Mouse (Mus musculus) erythroblast, embryonic 14.5 days (primary cell): ENCODE data around the gene Eri3. TPM values are rescaled to one million over a fixed set of nuclear protein-coding genes. Genes with fewer than 3 reads are reported as not detected.

Source experiments
- H3K27me3 ChIP-seq: 2 replicates; pipeline ENCODE4 v1.6.1; 2012; ENCODE audit warnings: inconsistent platforms; ENCODE audit not compliant: control insufficient read depth
- H3K36me3 ChIP-seq: 2 replicates; pipeline ENCODE4 v1.6.1; 2012; ENCODE audit warnings: mild to moderate bottlenecking, inconsistent platforms; ENCODE audit not compliant: control insufficient read depth
- H3K4me1 ChIP-seq: 2 replicates; pipeline ENCODE4 v1.6.1; 2012; ENCODE audit warnings: inconsistent platforms; ENCODE audit not compliant: control insufficient read depth
- H3K4me3 ChIP-seq: replicated peaks from 2 replicates; pipeline ENCODE3; 2012; ENCODE audit warnings: moderate library complexity, mild to moderate bottlenecking, inconsistent platforms
- H3K9me3 ChIP-seq: 2 replicates; pipeline ENCODE4 v1.6.1; 2012; ENCODE audit warnings: low read length, inconsistent platforms, mixed read lengths; ENCODE audit not compliant: control insufficient read depth
- GATA1 ChIP-seq: IDR thresholded peaks from 2 replicates; pipeline ENCODE4 v1.6.1; 2012; ENCODE audit warnings: low read length, inconsistent platforms, mixed read lengths
- TAL1 ChIP-seq: IDR thresholded peaks from 3 replicates; pipeline ENCODE4 v1.6.1; 2012; ENCODE audit warnings: low read length, inconsistent platforms, mixed read lengths
- polyA plus RNA-seq: library from polyadenylated mRNA; stranded (reverse); fragments of >175 nt; gene quantifications from 2 replicates; pipeline ENCODE4 v1.2.3, GENCODE M21; 2012

Eri3 gene
- polyA plus RNA-seq, 1 experiment: 18.1 TPM

DNA sequence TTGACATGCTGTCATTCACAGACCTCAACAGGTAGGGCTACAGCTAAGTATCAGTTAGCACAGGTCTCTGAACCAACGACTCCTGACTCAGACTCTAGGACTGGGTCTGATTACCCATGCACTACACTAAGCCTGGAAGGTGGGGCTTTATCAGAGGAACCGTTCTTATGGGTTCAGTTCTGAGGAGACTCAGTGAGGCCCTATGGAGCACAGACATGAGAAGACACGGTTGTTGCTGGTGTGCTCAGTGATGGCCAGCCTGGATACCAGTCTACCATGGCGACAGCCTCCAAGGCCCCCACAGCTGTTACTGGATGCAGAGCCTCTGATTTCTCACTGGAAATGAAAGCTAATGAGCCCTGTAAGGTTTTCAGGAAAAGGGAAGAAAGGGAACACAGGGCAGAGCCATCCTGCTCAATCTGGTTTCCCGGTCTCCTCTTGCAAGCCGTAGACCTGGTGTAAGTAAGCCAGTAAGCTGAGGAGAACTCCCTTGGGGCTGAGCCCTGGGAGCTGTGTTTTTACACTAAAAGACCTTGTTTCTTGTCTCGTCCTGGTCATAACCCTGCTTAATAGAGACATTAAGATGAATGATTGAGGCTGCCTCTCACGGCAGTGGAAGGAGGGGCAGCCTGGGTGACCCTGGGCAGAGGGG, 10.7 kb upstream of the Eri3 start:
- peaks cover 6% of the 10 kb centered on the region for H3K27me3 ChIP-seq
- no peak overlapping the region for H3K4me3 ChIP-seq
- no peak for TF ChIP-seq GATA1
- TF ChIP-seq TAL1: no peak
- H3K36me3 ChIP-seq: no peaks in the 10 kb centered on the region
- H3K9me3 ChIP-seq: no peaks in the 10 kb centered on the region
- H3K4me1 ChIP-seq: no peaks in the 10 kb centered on the region

DNA sequence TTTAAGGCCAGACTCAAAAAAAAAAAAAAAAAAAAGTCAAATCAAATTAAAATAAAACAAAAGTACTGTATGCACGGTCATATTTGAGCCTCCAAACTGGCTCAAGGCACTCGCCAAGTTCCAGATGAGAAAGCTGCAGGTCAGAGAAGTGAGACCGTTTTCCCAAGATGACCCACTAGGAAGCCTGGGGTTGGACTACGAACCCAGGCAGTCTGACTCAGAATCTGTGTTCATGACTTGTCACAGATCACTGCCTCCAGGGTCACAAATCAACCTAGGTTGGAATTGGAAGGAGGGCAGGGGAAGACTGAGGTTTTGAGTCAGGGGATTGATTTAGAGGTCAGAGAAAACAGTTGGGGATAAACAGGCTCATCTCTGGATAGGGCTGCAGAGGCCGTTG, 9.6 kb upstream of the Eri3 start:
- Histone ChIP-seq H3K4me3 (no peak overlapping the region), H3K27me3 (peaks cover 6% of the 10 kb centered on the region), H3K9me3 (no peaks in the 10 kb centered on the region), H3K36me3 (no peaks in the 10 kb centered on the region), H3K4me1 (no peaks in the 10 kb centered on the region; the same call in 1 of the 2 replicates)
- no peak for TF ChIP-seq GATA1
- no peak for TF ChIP-seq TAL1

DNA sequence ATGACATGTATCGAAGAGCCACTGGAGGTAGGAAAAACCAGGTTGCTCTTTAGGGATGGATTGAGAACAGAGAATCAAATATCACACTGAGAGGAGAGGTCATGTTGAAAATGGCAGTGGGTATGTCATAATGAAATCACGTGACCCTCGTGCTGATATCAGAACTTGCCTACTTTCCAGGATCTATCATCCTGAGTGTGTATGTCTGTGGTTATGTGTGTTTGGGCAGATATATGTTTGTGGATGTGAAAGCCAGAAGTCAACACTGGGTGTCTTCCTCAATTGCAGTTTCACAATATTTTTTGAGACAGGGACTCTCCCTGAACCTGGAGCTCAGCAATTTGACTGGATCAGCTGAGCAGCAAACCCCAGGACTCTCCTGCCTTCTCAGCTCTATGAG, 4.7 kb upstream of the Eri3 start:
- no peaks in the 10 kb centered on the region for H3K36me3 ChIP-seq
- H3K9me3 ChIP-seq: no peaks in the 10 kb centered on the region
- peaks cover 12% of the 10 kb centered on the region for H3K4me1 ChIP-seq
- peaks cover 3% of the 10 kb centered on the region for H3K27me3 ChIP-seq
- TF ChIP-seq TAL1: no peak
- no peak for TF ChIP-seq GATA1
- H3K4me3 ChIP-seq: no peak overlapping the region

DNA sequence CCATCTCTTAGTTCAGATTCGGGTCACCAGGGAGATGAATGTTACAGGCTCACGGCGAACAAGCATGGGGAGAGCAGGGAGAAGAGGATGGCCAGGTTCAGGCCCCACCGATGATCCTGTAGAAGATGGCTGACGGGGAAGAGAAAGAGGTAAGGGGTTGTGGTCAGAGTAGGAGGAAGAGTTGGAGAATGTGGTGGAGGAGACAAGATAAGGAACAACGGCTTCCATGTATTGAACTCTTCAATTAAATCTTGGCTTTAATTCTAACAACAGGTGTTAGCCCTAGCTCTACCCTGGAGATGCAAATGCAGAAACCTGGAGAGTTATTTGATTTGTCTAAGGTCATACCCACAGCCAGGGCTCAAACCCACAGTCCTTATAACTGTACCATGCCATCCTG, 3.5 kb upstream of the Eri3 start:
- no peaks in the 10 kb centered on the region for H3K9me3 ChIP-seq
- no peaks in the 10 kb centered on the region for H3K36me3 ChIP-seq
- H3K27me3 ChIP-seq: peaks cover 3% of the 10 kb centered on the region
- H3K4me3 ChIP-seq: no peak overlapping the region
- peaks cover 21% of the 10 kb centered on the region for H3K4me1 ChIP-seq
- TF ChIP-seq GATA1 (no peak), TAL1 (no peak)

DNA sequence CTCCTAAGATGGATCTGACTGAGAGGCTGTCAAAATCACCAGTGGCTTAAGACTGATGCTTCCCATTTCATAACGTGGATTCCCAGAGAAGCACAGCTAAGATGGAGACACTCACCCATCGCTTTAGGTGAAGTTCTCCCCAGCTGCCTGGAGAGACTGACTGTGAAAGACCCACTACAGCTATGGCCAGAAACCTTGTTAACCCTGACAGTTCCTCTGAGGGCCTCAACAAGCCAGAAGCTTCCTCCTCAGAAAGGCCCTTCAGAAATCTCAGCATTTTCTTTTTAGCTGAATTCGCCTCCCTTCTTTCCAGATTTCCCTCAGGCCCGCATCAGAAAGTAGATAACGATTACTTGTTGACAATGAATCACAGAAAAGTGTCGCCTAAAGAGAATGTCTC, 589 bp upstream of the Eri3 start:
- peaks cover 21% of the 10 kb centered on the region for H3K4me1 ChIP-seq
- H3K36me3 ChIP-seq: no peaks in the 10 kb centered on the region; the same call in 1 of the 2 replicates
- peak overlapping the region; percentile 86 for H3K4me3 ChIP-seq
- TF ChIP-seq TAL1 (no peak), GATA1 (no peak)
- H3K27me3 ChIP-seq: no peaks in the 10 kb centered on the region
- no peaks in the 10 kb centered on the region for H3K9me3 ChIP-seq

- Histone ChIP-seq H3K36me3 (no peaks in the 10 kb centered on the region; the same call in 1 of the 2 replicates), H3K9me3 (no peaks in the 10 kb centered on the region), H3K4me3 (peak overlapping the region; percentile 86), H3K27me3 (no peaks in the 10 kb centered on the region), H3K4me1 (peaks cover 26% of the 10 kb centered on the region)
- TF ChIP-seq GATA1 (no peak), TAL1 (no peak)
These were observed 1.2 kb downstream of the Eri3 start for GRCm38 (mm10) chr4:117551144-117552000.

DNA sequence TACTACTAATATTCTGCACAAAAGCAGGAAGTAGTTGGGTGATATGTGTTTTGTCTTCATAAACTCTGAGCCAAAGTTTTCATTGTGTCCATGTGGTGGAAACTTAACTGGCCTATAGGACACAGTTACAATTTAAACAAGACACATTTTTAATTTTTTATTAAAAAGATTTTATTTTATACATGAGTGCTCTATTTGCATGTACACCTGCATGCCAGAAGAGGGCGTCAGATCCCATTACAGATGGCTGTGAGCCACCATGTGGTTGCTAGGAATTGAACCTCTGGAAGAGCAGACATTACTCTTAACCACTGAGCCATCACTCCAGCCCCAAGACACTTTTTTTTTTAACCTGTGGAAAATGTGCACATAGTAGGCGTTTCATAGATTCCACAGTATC, 5.3 kb downstream of the Eri3 start:
- Histone ChIP-seq H3K9me3 (no peaks in the 10 kb centered on the region), H3K4me3 (no peak overlapping the region), H3K4me1 (peaks cover 15% of the 10 kb centered on the region), H3K27me3 (no peaks in the 10 kb centered on the region), H3K36me3 (peaks cover 10% of the 10 kb centered on the region)
- TF ChIP-seq TAL1 (no peak), GATA1 (no peak)

GRCm38 (mm10) chr4:117556372-117556771, 6.2 kb downstream of the Eri3 start:
- TF ChIP-seq TAL1 (no peak), GATA1 (no peak)
- H3K36me3 ChIP-seq: peaks cover 10% of the 10 kb centered on the region

DNA sequence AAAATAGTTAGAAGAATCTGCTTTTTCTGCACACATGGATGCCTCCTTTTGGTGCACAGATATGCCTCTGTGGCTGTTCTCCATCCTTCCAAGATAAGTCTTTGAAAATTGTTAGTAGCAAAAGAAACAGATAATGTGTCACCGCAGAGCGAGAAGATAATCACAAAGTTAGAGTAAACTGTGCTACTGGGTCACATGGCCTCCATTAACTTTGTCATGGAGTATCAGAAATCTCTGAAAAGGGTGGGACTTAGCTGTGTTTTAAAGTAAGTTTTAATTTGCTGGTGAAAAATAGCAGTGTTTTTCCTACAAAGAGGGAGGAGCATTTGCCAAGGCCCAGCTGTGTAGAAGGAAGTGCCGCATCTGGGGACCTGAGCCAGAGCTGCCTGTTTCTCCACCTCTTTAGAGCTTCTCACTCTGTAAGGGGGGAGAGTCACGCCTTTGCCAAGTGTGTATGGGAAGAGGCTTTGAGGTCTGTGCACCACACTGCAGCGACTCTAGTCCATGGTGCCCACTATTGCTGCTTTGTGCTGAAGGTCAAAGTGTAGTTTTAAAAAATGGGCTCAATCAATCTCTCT, 7.0 kb downstream of the Eri3 start:
- H3K9me3 ChIP-seq: no peaks in the 10 kb centered on the region
- TF ChIP-seq TAL1 (no peak), GATA1 (no peak)
- H3K4me1 ChIP-seq: peaks cover 6% of the 10 kb centered on the region
- peaks cover 10% of the 10 kb centered on the region for H3K36me3 ChIP-seq
- H3K4me3 ChIP-seq: no peak overlapping the region
- no peaks in the 10 kb centered on the region for H3K27me3 ChIP-seq

More at GRCm38 (mm10) chr4:117556372-117556771, 6.2 kb downstream of the Eri3 start:
- no peaks in the 10 kb centered on the region for H3K27me3 ChIP-seq
- H3K4me1 ChIP-seq: peaks cover 6% of the 10 kb centered on the region
- H3K4me3 ChIP-seq: no peak overlapping the region
- H3K9me3 ChIP-seq: no peaks in the 10 kb centered on the region
